In genomic region chr5:137530075-137530474, GRCm38 (mm10) we compare ENCODE assay signal across 8 mouse cellular contexts. TPM values are rescaled to one million over a fixed set of nuclear protein-coding genes. Genes with fewer than 3 reads are reported as not detected.
DNase-seq lines count a peak whose midpoint lies in the region; ATAC-seq and TF ChIP-seq lines count a peak whose summit lies in the region.

No protein-coding gene starts in this region.

- in situ Hi-C loops in CH12.LX (cut with MboI; ENCODE audit: low pct_ligation_motif_present, low pct_unique_long_range_greater_than_20kb, low sequenced_read_pairs) = loop anchor here (5.0 kb wide), 1 partner anchor 37 kb away; the partner anchor contains the start of gene Tfr2

- peak overlapping the region; percentile 81 for H3K4me2 ChIP-seq in CH12.LX (ENCODE audit: insufficient read depth, low read depth, poor library complexity, severe bottlenecking)
- peak overlapping the region; percentile 90 for H3K4me2 ChIP-seq in forebrain, embryonic 16.5 days (ENCODE audit: low read length)
- peak overlapping the region; percentile 93 for H3K4me2 ChIP-seq in liver, embryonic 16.5 days (ENCODE audit: low read depth, low read length)

- no peaks in the 10 kb centered on the region for H3K27me3 ChIP-seq in heart, adult 2 months (ENCODE audit: control insufficient read depth, insufficient read depth, low read length)
- no peaks in the 10 kb centered on the region for H3K27me3 ChIP-seq in CH12.LX (replicated peaks)
- no peaks in the 10 kb centered on the region for H3K27me3 ChIP-seq in forebrain, embryonic 16.5 days (replicated peaks; ENCODE audit: control insufficient read depth, insufficient read depth, low read length)
- no peaks in the 10 kb centered on the region for H3K27me3 ChIP-seq in liver, embryonic 16.5 days (ENCODE audit: control insufficient read depth, insufficient read depth, low read depth, low read length)

- H3K36me3 ChIP-seq in heart, adult 2 months (ENCODE audit: control insufficient read depth, insufficient read depth, low read length) = no peaks in the 10 kb centered on the region
- peaks cover 43 to 53% of the 10 kb centered on the region in 2 experiments for H3K36me3 ChIP-seq in CH12.LX (replicated peaks in 1 of 2; ENCODE audit: control insufficient read depth in 1 of 2, insufficient read depth in 1 of 2, low read length in 1 of 2)
- H3K36me3 ChIP-seq in forebrain, embryonic 16.5 days (ENCODE audit: control insufficient read depth, insufficient read depth) = peaks cover 25% of the 10 kb centered on the region
- peaks cover 36% of the 10 kb centered on the region for H3K36me3 ChIP-seq in liver, embryonic 16.5 days (ENCODE audit: control insufficient read depth, insufficient read depth)

- peaks cover 2% of the 10 kb centered on the region; the same call in 1 of the 2 replicates for H3K4me1 ChIP-seq in heart, adult 2 months (ENCODE audit: control insufficient read depth, insufficient read depth, low read length)
- peaks cover 3 to 41% of the 10 kb centered on the region in 2 experiments; a peak in 3 of 4 replicates for H3K4me1 ChIP-seq in CH12.LX (ENCODE audit: control insufficient read depth in 1 of 2, insufficient read depth in 2 of 2)
- peaks cover 20% of the 10 kb centered on the region for H3K4me1 ChIP-seq in forebrain, embryonic 16.5 days (replicated peaks; ENCODE audit: control insufficient read depth, insufficient read depth, low read length)
- H3K4me1 ChIP-seq in liver, embryonic 16.5 days (ENCODE audit: control insufficient read depth, low read depth, low read length) = peaks cover 35% of the 10 kb centered on the region

- no peak for TF ChIP-seq RAD21 in CH12.LX (IDR thresholded peaks at IDR 0.05; ENCODE audit: low read depth, low read length)

- no peak for DNase-seq in heart, adult 2 months
- no peak for DNase-seq in heart, adult 8-10 months (ENCODE audit: low spot score)
- no peak for DNase-seq in CH12.LX (ENCODE audit: extremely low read depth)
- DNase-seq in left cerebral cortex, adult 9 months (ENCODE audit: low spot score in 2 of 2) = no peak
- no peak for DNase-seq in left cerebral cortex, postnatal 36 days (ENCODE audit: low spot score in 2 of 2)
- no peak for DNase-seq in gastrocnemius, postnatal 25 days

- H3K9me3 ChIP-seq in CH12.LX (replicated peaks; ENCODE audit: low read length) = no peaks in the 10 kb centered on the region
- no peaks in the 10 kb centered on the region for H3K9me3 ChIP-seq in forebrain, embryonic 16.5 days (ENCODE audit: control insufficient read depth, low read length)
- no peaks in the 10 kb centered on the region for H3K9me3 ChIP-seq in liver, embryonic 16.5 days (replicated peaks; ENCODE audit: control insufficient read depth, low read length)

- peak overlapping the region; percentile 100 for H3K27ac ChIP-seq in heart, adult 2 months
- H3K27ac ChIP-seq in CH12.LX (ENCODE audit: insufficient read depth, low read depth) = peak overlapping the region; percentile 8; the same call in 1 of the 2 replicates
- peak overlapping the region; percentile 97 for H3K27ac ChIP-seq in forebrain, embryonic 16.5 days (ENCODE audit: low read length)
- H3K27ac ChIP-seq in liver, embryonic 16.5 days (ENCODE audit: low read length) = no peak overlapping the region; the same call in 1 of the 2 replicates

- intact Hi-C loops in heart, adult 2 months (cut with DNase I) = loop anchor here (1.0 to 5.0 kb wide), 2 partner anchors 28 to 217 kb away; partner anchors contain the start of genes Pop7 and Tsc22d4
- intact Hi-C loops in left cerebral cortex, postnatal 36 days (cut with DNase I) = loop anchor here (2.0 to 5.0 kb wide), 4 partner anchors 19 to 217 kb away; partner anchors contain the start of genes Mospd3 and Tsc22d4

- peaks cover 5% of the 10 kb centered on the region; the same call in 1 of the 2 replicates for H3K79me2 ChIP-seq in heart, adult 2 months (replicated peaks; ENCODE audit: control insufficient read depth, insufficient read depth, low read length)
- peaks cover 29% of the 10 kb centered on the region for H3K79me2 ChIP-seq in CH12.LX (replicated peaks; ENCODE audit: control insufficient read depth, extremely low read depth, insufficient read depth, poor library complexity, severe bottlenecking)

- H3K4me3 ChIP-seq in heart, adult 2 months = peak overlapping the region; percentile 72
- H3K4me3 ChIP-seq in CH12.LX (replicated peaks in 1 of 3; ENCODE audit: low read depth in 2 of 3, low read length in 2 of 3, poor library complexity in 1 of 3) = peak overlapping the region; percentile 39 to 93 (median 79)
- H3K4me3 ChIP-seq in forebrain, embryonic 16.5 days (replicated peaks; ENCODE audit: low read length) = peak overlapping the region; percentile 81
- peak overlapping the region; percentile 71 for H3K4me3 ChIP-seq in liver, embryonic 16.5 days (ENCODE audit: low read depth, low read length)

- dilution Hi-C loops in CH12.LX (cut with MboI; ENCODE audit: extremely low pct_ligation_motif_present, extremely low pct_unique_long_range_greater_than_20kb, low sequenced_read_pairs) = no loop called here

- peak overlapping the region; percentile 1 for H3K9ac ChIP-seq in heart, adult 2 months (ENCODE audit: low read depth, low read length)
- H3K9ac ChIP-seq in CH12.LX (ENCODE audit: insufficient read depth, low read depth) = peak overlapping the region; percentile 96; the same call in 1 of the 2 replicates
- peak overlapping the region; percentile 92 for H3K9ac ChIP-seq in forebrain, embryonic 16.5 days (replicated peaks; ENCODE audit: low read depth, low read length)
- H3K9ac ChIP-seq in liver, embryonic 16.5 days (ENCODE audit: low read depth, low read length) = peak overlapping the region; percentile 92; the same call in 1 of the 2 replicates

- 66% methylated on average over 8 of the region's 8 CpGs for WGBS in heart, adult 2 months
- WGBS in forebrain, embryonic 16.5 days = 72% methylated on average over 8 of the region's 8 CpGs
- WGBS in liver, embryonic 16.5 days (ENCODE audit: insufficient replicate concordance) = 83% methylated on average over 8 of the region's 8 CpGs

- no peak for TF ChIP-seq CTCF in heart, adult 2 months (IDR thresholded peaks at IDR 0.05)
- TF ChIP-seq CTCF in CH12.LX (conservative IDR thresholded peaks at IDR 0.05 in 1 of 2, IDR thresholded peaks at IDR 0.05 in 1 of 2; ENCODE audit: low read depth in 2 of 2, low read length in 2 of 2) = no peak

- ATAC-seq in forebrain, embryonic 16.5 days = no peak
- no peak for ATAC-seq in liver, embryonic 16.5 days (ENCODE audit: low read depth)

- no peak for TF ChIP-seq POLR2A in heart, adult 2 months (IDR thresholded peaks at IDR 0.05; ENCODE audit: insufficient read depth, low read depth, low read length)
- no peak for TF ChIP-seq POLR2A in CH12.LX (IDR thresholded peaks at IDR 0.05; ENCODE audit: low read depth, low read length)

- TF ChIP-seq EP300 in heart, adult 2 months (IDR thresholded peaks at IDR 0.05; ENCODE audit: insufficient read depth, low read depth, low read length) = no peak
- TF ChIP-seq EP300 in CH12.LX (IDR thresholded peaks at IDR 0.05; ENCODE audit: low read length) = no peak

RNA-seq across cellular contexts. Expression of gene Epo, which starts 3.0 kb away (rescaled TPM):
- total RNA-seq in heart, adult 2 months (2021) = not detected
- polyA plus RNA-seq in heart, adult 2 months (2012; rRNA removed) = not detected in 2 replicates
- not detected for total RNA-seq in heart, adult 8-10 months (2022)
- total RNA-seq in CH12.LX (2012; rRNA removed) = not detected in 2 replicates
- total RNA-seq in CH12.LX (2014; rRNA removed) = not detected in 2 replicates
- not detected in 2 replicates for polyA plus RNA-seq in CH12.LX (2012; ENCODE audit: insufficient read length, low read depth)
- polyA plus RNA-seq in forebrain, embryonic 16.5 days (2015; fragmentation: Nextera tagmentation; extraction: Ambion mirVana) = not detected in 2 replicates
- 0.81 and 1.2 TPM in 2 replicates for polyA plus RNA-seq in liver, embryonic 16.5 days (2015; fragmentation: Nextera tagmentation; extraction: Ambion mirVana)
- not detected for total RNA-seq in left cerebral cortex, postnatal 36 days (2021)
- total RNA-seq in gastrocnemius, postnatal 25 days (2021) = not detected

RNA-seq across cellular contexts. Expression of gene Gnb2, which starts 3.2 kb away (rescaled TPM):
- 100 to 1,000 TPM; 222 to 249 TPM for total RNA-seq in heart, adult 2 months (2021)
- 395 and 448 TPM in 2 replicates for polyA plus RNA-seq in heart, adult 2 months (2012; rRNA removed)
- 100 to 1,000 TPM; 243 to 256 (median 246) TPM for total RNA-seq in heart, adult 8-10 months (2022)
- 388 and 480 TPM in 2 replicates for total RNA-seq in CH12.LX (2012; rRNA removed)
- total RNA-seq in CH12.LX (2014; rRNA removed) = 261 and 264 TPM in 2 replicates
- polyA plus RNA-seq in CH12.LX (2012; ENCODE audit: insufficient read length, low read depth) = 312 and 327 TPM in 2 replicates
- polyA plus RNA-seq in forebrain, embryonic 16.5 days (2015; fragmentation: Nextera tagmentation; extraction: Ambion mirVana) = 498 and 517 TPM in 2 replicates
- polyA plus RNA-seq in liver, embryonic 16.5 days (2015; fragmentation: Nextera tagmentation; extraction: Ambion mirVana) = 125 and 127 TPM in 2 replicates
- total RNA-seq in left cerebral cortex, postnatal 36 days (2021) = 100 to 1,000 TPM; 582 to 667 TPM
- 100 to 1,000 TPM; 129 to 130 TPM for total RNA-seq in gastrocnemius, postnatal 25 days (2021)

RNA-seq across cellular contexts. Expression of gene Gigyf1, which starts 11.7 kb away (rescaled TPM):
- 10 to 100 TPM; 24.4 to 29.1 TPM for total RNA-seq in heart, adult 2 months (2021)
- 19.6 and 21.0 TPM in 2 replicates for polyA plus RNA-seq in heart, adult 2 months (2012; rRNA removed)
- total RNA-seq in heart, adult 8-10 months (2022) = 10 to 100 TPM; 25.5 to 37.3 (median 27.2) TPM
- total RNA-seq in CH12.LX (2012; rRNA removed) (4.9 and 5.9 TPM in 2 replicates), CH12.LX (2014; rRNA removed) (0.98 and 1.3 TPM in 2 replicates)
- 12.3 and 14.0 TPM in 2 replicates for polyA plus RNA-seq in CH12.LX (2012; ENCODE audit: insufficient read length, low read depth)
- polyA plus RNA-seq in forebrain, embryonic 16.5 days (2015; fragmentation: Nextera tagmentation; extraction: Ambion mirVana) = 16.5 and 20.2 TPM in 2 replicates
- polyA plus RNA-seq in liver, embryonic 16.5 days (2015; fragmentation: Nextera tagmentation; extraction: Ambion mirVana) = 2.8 and 3.1 TPM in 2 replicates
- total RNA-seq in left cerebral cortex, postnatal 36 days (2021) = 10 to 100 TPM; 43.8 to 63.2 TPM
- 10 to 100 TPM; 15.2 to 17.5 TPM for total RNA-seq in gastrocnemius, postnatal 25 days (2021)

RNA-seq across cellular contexts. Expression of gene Actl6b, which starts 23.2 kb away (rescaled TPM):
- total RNA-seq in heart, adult 2 months (2021) = not detected
- polyA plus RNA-seq in heart, adult 2 months (2012; rRNA removed) = 0.32 TPM in 1 of 2 replicates, not detected in the other
- total RNA-seq in heart, adult 8-10 months (2022) = not detected
- not detected in 2 replicates for total RNA-seq in CH12.LX (2012; rRNA removed)
- not detected in 2 replicates for total RNA-seq in CH12.LX (2014; rRNA removed)
- polyA plus RNA-seq in CH12.LX (2012; ENCODE audit: insufficient read length, low read depth) = not detected in 2 replicates
- 254 and 298 TPM in 2 replicates for polyA plus RNA-seq in forebrain, embryonic 16.5 days (2015; fragmentation: Nextera tagmentation; extraction: Ambion mirVana)
- 0.05 TPM in 1 of 2 replicates, not detected in the other for polyA plus RNA-seq in liver, embryonic 16.5 days (2015; fragmentation: Nextera tagmentation; extraction: Ambion mirVana)
- total RNA-seq in left cerebral cortex, postnatal 36 days (2021) = 100 to 1,000 TPM; 109 to 115 TPM
- not detected for total RNA-seq in gastrocnemius, postnatal 25 days (2021)

RNA-seq across cellular contexts. Expression of gene Pop7, which starts 27.8 kb away (rescaled TPM):
- 10 to 100 TPM; 13.4 to 13.9 TPM for total RNA-seq in heart, adult 2 months (2021)
- 22.7 and 25.6 TPM in 2 replicates for polyA plus RNA-seq in heart, adult 2 months (2012; rRNA removed)
- 10 to 100 TPM; 15.0 to 18.3 (median 16.2) TPM for total RNA-seq in heart, adult 8-10 months (2022)
- total RNA-seq in CH12.LX (2012; rRNA removed) (38.5 and 44.9 TPM in 2 replicates), CH12.LX (2014; rRNA removed) (44.2 and 44.9 TPM in 2 replicates)
- polyA plus RNA-seq in CH12.LX (2012; ENCODE audit: insufficient read length, low read depth) = 34.6 and 35.0 TPM in 2 replicates
- 66.8 and 74.7 TPM in 2 replicates for polyA plus RNA-seq in forebrain, embryonic 16.5 days (2015; fragmentation: Nextera tagmentation; extraction: Ambion mirVana)
- polyA plus RNA-seq in liver, embryonic 16.5 days (2015; fragmentation: Nextera tagmentation; extraction: Ambion mirVana) = 28.1 and 28.3 TPM in 2 replicates
- 10 to 100 TPM; 33.6 to 36.1 TPM for total RNA-seq in left cerebral cortex, postnatal 36 days (2021)
- 1 to 10 TPM; 9.7 to 9.9 TPM for total RNA-seq in gastrocnemius, postnatal 25 days (2021)

Comparison
In these comparisons a context has a peak if more than half of its experiments do, and no peak if none do; other contexts are left out.
1. H3K9ac ChIP-seq: peak in every context shown above with its lines; median percentile 96 in CH12.LX; 92 in forebrain, embryonic 16.5 days; 92 in liver, embryonic 16.5 days; 1 in heart, adult 2 months.